8 mouse cellular contexts compared by ENCODE assay signal in the genomic region with DNA sequence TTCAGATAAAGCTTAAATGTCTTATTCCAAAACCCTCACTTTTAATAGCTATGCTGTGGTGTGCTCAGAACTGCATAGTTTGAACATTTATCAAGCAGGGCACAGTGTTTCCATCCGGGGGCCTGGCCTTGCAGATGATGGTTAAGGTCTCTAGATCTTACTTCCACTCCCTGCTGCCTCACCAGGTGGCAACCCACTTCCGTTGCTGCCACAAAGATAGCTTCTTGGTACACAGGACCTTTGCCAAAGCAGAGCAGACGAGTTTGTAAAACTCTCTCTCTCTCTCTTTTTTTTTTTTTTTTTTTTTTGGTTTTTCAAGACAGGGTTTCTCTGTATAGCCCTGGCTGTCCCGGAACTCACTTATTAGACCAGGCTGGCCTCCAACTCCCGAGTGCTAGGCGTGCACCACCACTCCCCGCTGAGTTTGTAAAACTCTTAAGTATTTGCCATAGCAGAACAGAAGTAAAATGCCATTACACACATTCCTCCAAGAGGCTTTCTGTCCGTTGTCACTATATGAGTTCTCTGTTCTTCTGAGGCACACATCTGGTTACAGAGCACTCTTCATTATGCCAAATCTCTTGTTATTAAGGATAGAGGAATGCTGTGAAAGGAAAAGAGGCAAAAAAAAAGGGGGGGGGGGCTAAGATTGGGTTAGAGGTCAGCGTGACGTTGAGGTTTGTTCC. TPM values are rescaled to one million over a fixed set of nuclear protein-coding genes. Genes with fewer than 3 reads are reported as not detected.
DNase-seq lines count a peak whose midpoint lies in the region; ATAC-seq and TF ChIP-seq lines count a peak whose summit lies in the region.

No protein-coding gene starts in this region.

- no peaks in the 10 kb centered on the region for H3K79me2 ChIP-seq in heart, adult 2 months (replicated peaks; ENCODE audit: control insufficient read depth, insufficient read depth, low read length)

- H3K9ac ChIP-seq in heart, adult 2 months (ENCODE audit: low read depth, low read length) = no peak overlapping the region
- H3K9ac ChIP-seq in forebrain, embryonic 12.5 days = no peak overlapping the region
- H3K9ac ChIP-seq in liver, embryonic 13.5 days = peak overlapping the region; percentile 58

- no peak for TF ChIP-seq EP300 in heart, adult 2 months (IDR thresholded peaks at IDR 0.05; ENCODE audit: insufficient read depth, low read depth, low read length)

- H3K4me1 ChIP-seq in heart, adult 2 months (ENCODE audit: control insufficient read depth, insufficient read depth, low read length) = peaks cover 8% of the 10 kb centered on the region
- H3K4me1 ChIP-seq in G1E (ENCODE audit: insufficient read depth, low read depth, low read length) = peaks cover 25% of the 10 kb centered on the region
- peaks cover 15% of the 10 kb centered on the region for H3K4me1 ChIP-seq in forebrain, embryonic 12.5 days
- H3K4me1 ChIP-seq in liver, embryonic 13.5 days (replicated peaks) = peaks cover 26% of the 10 kb centered on the region
- H3K4me1 ChIP-seq in small intestine, adult 2 months (ENCODE audit: control insufficient read depth, insufficient read depth, insufficient read length, low read length) = peaks cover 12% of the 10 kb centered on the region

- peak overlapping the region; percentile 63 for H3K4me2 ChIP-seq in forebrain, embryonic 12.5 days
- H3K4me2 ChIP-seq in liver, embryonic 13.5 days = peak overlapping the region; percentile 70

- no peak for TF ChIP-seq POLR2A in heart, adult 2 months (IDR thresholded peaks at IDR 0.05; ENCODE audit: insufficient read depth, low read depth, low read length)
- TF ChIP-seq POLR2A in small intestine, adult 2 months (IDR thresholded peaks at IDR 0.05; ENCODE audit: low read depth, low read length) = no peak

- ATAC-seq in G1E (ENCODE audit: extremely low read depth, insufficient number of reproducible peaks, low FRiP score, poor library complexity, severe bottlenecking) = no peak
- ATAC-seq in forebrain, embryonic 12.5 days (ENCODE audit: low FRiP score) = peak; percentile 16
- ATAC-seq in liver, embryonic 13.5 days (ENCODE audit: low read depth) = no peak

- intact Hi-C loops in heart, adult 2 months (cut with DNase I) = loop anchor here (2.0 to 5.0 kb wide), 2 partner anchors 343 to 365 kb away; a partner anchor contains a TSS
- intact Hi-C loops in heart, postnatal 25 days (cut with DNase I) = loop anchor here (2.0 to 10.0 kb wide), 4 partner anchors 38 to 241 kb away; no protein-coding TSS in a partner anchor
- intact Hi-C loops in left cerebral cortex, postnatal 4 days (cut with DNase I) = loop anchor here (10.0 kb wide), 1 partner anchor 341 kb away; no protein-coding TSS in a partner anchor

- no peaks in the 10 kb centered on the region for H3K9me3 ChIP-seq in G1E (replicated peaks)
- H3K9me3 ChIP-seq in forebrain, embryonic 12.5 days = no peaks in the 10 kb centered on the region
- H3K9me3 ChIP-seq in liver, embryonic 13.5 days (replicated peaks) = no peaks in the 10 kb centered on the region

- TF ChIP-seq CTCF in heart, adult 2 months (IDR thresholded peaks at IDR 0.05) = no peak
- no peak for TF ChIP-seq CTCF in G1E (IDR thresholded peaks at IDR 0.05; ENCODE audit: low read depth, low read length)
- TF ChIP-seq CTCF in small intestine, adult 2 months (IDR thresholded peaks at IDR 0.05; ENCODE audit: extremely low read depth, insufficient read length, insufficient replicate concordance, low read depth, low read length) = no peak

- peak overlapping the region; percentile 28 for H3K4me3 ChIP-seq in heart, adult 2 months
- H3K4me3 ChIP-seq in G1E (ENCODE audit: low read depth, low read length) = peak overlapping the region; percentile 84; the same call in 1 of the 2 replicates
- peak overlapping the region; percentile 82 for H3K4me3 ChIP-seq in forebrain, embryonic 12.5 days (replicated peaks)
- peak overlapping the region; percentile 95 for H3K4me3 ChIP-seq in liver, embryonic 13.5 days (replicated peaks)
- H3K4me3 ChIP-seq in small intestine, adult 2 months (ENCODE audit: low read depth, low read length) = peak overlapping the region; percentile 77; the same call in 1 of the 2 replicates

- H3K27ac ChIP-seq in heart, adult 2 months = peak overlapping the region; percentile 47
- H3K27ac ChIP-seq in forebrain, embryonic 12.5 days = no peak overlapping the region
- H3K27ac ChIP-seq in liver, embryonic 13.5 days = peak overlapping the region; percentile 50
- no peak overlapping the region; the same call in 1 of the 2 replicates for H3K27ac ChIP-seq in small intestine, adult 2 months (ENCODE audit: insufficient read depth, low read depth, low read length)

- DNase-seq in heart, adult 2 months = peak in 1 of 2 experiments; percentile 17
- no peak for DNase-seq in heart, postnatal 25 days (ENCODE audit: low spot score)
- no peak for DNase-seq in G1E (ENCODE audit: low spot score)
- DNase-seq in liver, embryonic 13.5 days = no peak
- no peak for DNase-seq in kidney, adult 11 months
- no peak for DNase-seq in left cerebral cortex, postnatal 4 days

- no peaks in the 10 kb centered on the region for H3K27me3 ChIP-seq in heart, adult 2 months (ENCODE audit: control insufficient read depth, insufficient read depth, low read length)
- H3K27me3 ChIP-seq in G1E (ENCODE audit: insufficient read depth, low read length) = no peaks in the 10 kb centered on the region
- no peaks in the 10 kb centered on the region for H3K27me3 ChIP-seq in forebrain, embryonic 12.5 days
- no peaks in the 10 kb centered on the region for H3K27me3 ChIP-seq in liver, embryonic 13.5 days
- H3K27me3 ChIP-seq in small intestine, adult 2 months (ENCODE audit: control insufficient read depth, insufficient read depth, low read length) = no peaks in the 10 kb centered on the region

- H3K36me3 ChIP-seq in heart, adult 2 months (ENCODE audit: control insufficient read depth, insufficient read depth, low read length) = peaks cover 8% of the 10 kb centered on the region
- H3K36me3 ChIP-seq in G1E (replicated peaks) = peaks cover 15% of the 10 kb centered on the region
- no peaks in the 10 kb centered on the region for H3K36me3 ChIP-seq in forebrain, embryonic 12.5 days (replicated peaks)
- H3K36me3 ChIP-seq in liver, embryonic 13.5 days = no peaks in the 10 kb centered on the region
- H3K36me3 ChIP-seq in small intestine, adult 2 months (ENCODE audit: control insufficient read depth, insufficient read depth, low read length) = no peaks in the 10 kb centered on the region

- WGBS in heart, adult 2 months = 64% methylated on average over 10 of the region's 10 CpGs
- WGBS in forebrain, embryonic 12.5 days = 65% methylated on average over 10 of the region's 10 CpGs
- 55% methylated on average over 10 of the region's 10 CpGs for WGBS in liver, embryonic 13.5 days (ENCODE audit: insufficient replicate concordance)
- WGBS in small intestine, adult 2 months = 42% methylated on average over 10 of the region's 10 CpGs

RNA-seq across cellular contexts. Expression of a gene that starts 0.8 kb away (rescaled TPM):
- 10 to 100 TPM; 13.3 to 15.1 TPM for total RNA-seq in heart, adult 2 months (2021)
- 2.6 and 6.3 TPM in 2 replicates for polyA plus RNA-seq in heart, adult 2 months (2012; rRNA removed)
- 10 to 100 TPM; 14.6 to 16.2 TPM for total RNA-seq in heart, postnatal 25 days (2021)
- total RNA-seq in G1E (2014; fragmentation: Nextera tagmentation) (49.1 and 56.8 TPM in 2 replicates), G1E (2017) (21.8 and 25.4 TPM in 2 replicates)
- polyA plus RNA-seq in G1E (2012) = 2.5 and 2.7 TPM in 2 replicates
- polyA plus RNA-seq in forebrain, embryonic 12.5 days (2016; fragmentation: Nextera tagmentation; extraction: Ambion mirVana) = 1.7 and 1.9 TPM in 2 replicates
- polyA plus RNA-seq in liver, embryonic 13.5 days (2015; fragmentation: Nextera tagmentation; extraction: Ambion mirVana) = 4.0 and 5.1 TPM in 2 replicates
- 1.2 and 2.5 TPM in 2 replicates for polyA plus RNA-seq in small intestine, adult 2 months (2012; rRNA removed)
- total RNA-seq in left cerebral cortex, postnatal 4 days (2021) = 10 to 100 TPM; 16.4 to 17.2 TPM

Comparison
In these comparisons a context has a peak if more than half of its experiments do, and no peak if none do; other contexts are left out.
1. H3K27ac ChIP-seq: peak in heart, adult 2 months (single experiment) and liver, embryonic 13.5 days (single experiment); none in forebrain, embryonic 12.5 days (single experiment) and small intestine, adult 2 months (single experiment).
2. H3K4me3 ChIP-seq: peak in every context shown above with its lines; median percentile 95 in liver, embryonic 13.5 days; 84 in G1E; 82 in forebrain, embryonic 12.5 days; 77 in small intestine, adult 2 months; 28 in heart, adult 2 months.